In genomic region chr3:109273074-109273801, GRCm38 (mm10) we compare ENCODE assay signal across 10 mouse cellular contexts.
DNase-seq lines count a peak whose midpoint lies in the region; ATAC-seq and TF ChIP-seq lines count a peak whose summit lies in the region.
"Had no signal": no experiment of that assay in that cellular context is flagged by ENCODE, and none has a peak within 500 bp of the region (broad histone marks: within the 10 kb centered on the region; RNA-seq: fewer than 3 reads in every experiment).

No protein-coding gene starts in this region.

- no peak overlapping the region for H3K9ac ChIP-seq in intestine, embryonic 16.5 days (ENCODE audit: low read depth, low read length)
- no peak overlapping the region for H3K9ac ChIP-seq in midbrain, embryonic 16.5 days (ENCODE audit: low read depth, low read length)
- no peak overlapping the region for H3K9ac ChIP-seq in liver, postnatal 0 days (replicated peaks)
- H3K9ac ChIP-seq: limb, embryonic 13.5 days had no signal

- H3K27ac ChIP-seq in intestine, embryonic 16.5 days (ENCODE audit: low read length): no peak overlapping the region
- H3K27ac ChIP-seq in midbrain, embryonic 16.5 days (ENCODE audit: low read length): peak overlapping the region; percentile 51
- no peak overlapping the region for H3K27ac ChIP-seq in liver, postnatal 0 days (ENCODE audit: low read depth)
- H3K27ac ChIP-seq: limb, embryonic 13.5 days had no signal

- no peaks in the 10 kb centered on the region for H3K27me3 ChIP-seq in intestine, embryonic 16.5 days (replicated peaks; ENCODE audit: control insufficient read depth, insufficient read depth, low read length)
- H3K27me3 ChIP-seq in midbrain, embryonic 16.5 days (ENCODE audit: control insufficient read depth, insufficient read depth, low read depth, low read length): no peaks in the 10 kb centered on the region
- no peaks in the 10 kb centered on the region for H3K27me3 ChIP-seq in liver, postnatal 0 days (ENCODE audit: insufficient read depth, low read length)
- H3K27me3 ChIP-seq: limb, embryonic 13.5 days had no signal

- 39% methylated on average over 5 of the region's 5 CpGs for WGBS in intestine, embryonic 16.5 days
- WGBS in midbrain, embryonic 16.5 days: 10% methylated on average over 5 of the region's 5 CpGs
- WGBS in liver, postnatal 0 days (ENCODE audit: insufficient replicate concordance): 60% methylated on average over 5 of the region's 5 CpGs

- DNase-seq in layer of hippocampus, adult 18-20 months (ENCODE audit: low spot score in 2 of 2): peak; percentile 57 to 79
- DNase-seq in layer of hippocampus, postnatal 10 days (ENCODE audit: low spot score in 2 of 2): no peak
- DNase-seq in adrenal gland, postnatal 36 days: peak; percentile 66 to 72
- no peak for DNase-seq in c-Kit-positive CD71-positive TER-119-positive erythroid progenitor cells, embryonic 14.5 days (ENCODE audit: low spot score)
- no peak for DNase-seq in embryo, embryonic 10 days (ENCODE audit: low spot score)
- no peak for DNase-seq in liver, postnatal 0 days

- no peaks in the 10 kb centered on the region for H3K4me1 ChIP-seq in intestine, embryonic 16.5 days (ENCODE audit: control insufficient read depth, insufficient read depth, low read length)
- peaks cover 6% of the 10 kb centered on the region for H3K4me1 ChIP-seq in midbrain, embryonic 16.5 days (ENCODE audit: control insufficient read depth, insufficient read depth, low read length)
- H3K4me1 ChIP-seq in liver, postnatal 0 days (ENCODE audit: insufficient read depth): no peaks in the 10 kb centered on the region

- no peak overlapping the region for H3K4me3 ChIP-seq in intestine, embryonic 16.5 days (ENCODE audit: low read length)
- H3K4me3 ChIP-seq in midbrain, embryonic 16.5 days (ENCODE audit: low read depth, low read length): no peak overlapping the region
- no peak overlapping the region for H3K4me3 ChIP-seq in liver, postnatal 0 days (ENCODE audit: low read depth, low read length)
- H3K4me3 ChIP-seq: erythroblast, embryonic 14.5 days; limb, embryonic 13.5 days had no signal

- no peak for TF ChIP-seq EP300 in liver, postnatal 0 days (IDR thresholded peaks at IDR 0.05; ENCODE audit: low read depth)

- TF ChIP-seq CTCF in liver, postnatal 0 days (IDR thresholded peaks at IDR 0.05; ENCODE audit: low read depth): no peak

- H3K9me3 ChIP-seq in intestine, embryonic 16.5 days (ENCODE audit: control insufficient read depth, low read length): no peaks in the 10 kb centered on the region
- no peaks in the 10 kb centered on the region for H3K9me3 ChIP-seq in midbrain, embryonic 16.5 days (replicated peaks; ENCODE audit: control insufficient read depth, low read length, poor library complexity, severe bottlenecking)
- H3K9me3 ChIP-seq in liver, postnatal 0 days (ENCODE audit: low read length): no peaks in the 10 kb centered on the region
- H3K9me3 ChIP-seq: limb, embryonic 13.5 days had no signal

- H3K4me2 ChIP-seq in intestine, embryonic 16.5 days (ENCODE audit: low read depth, low read length): no peak overlapping the region
- no peak overlapping the region for H3K4me2 ChIP-seq in midbrain, embryonic 16.5 days (ENCODE audit: low read length)
- no peak overlapping the region for H3K4me2 ChIP-seq in liver, postnatal 0 days (ENCODE audit: low read depth, low read length)
- H3K4me2 ChIP-seq: limb, embryonic 13.5 days had no signal

- H3K36me3 ChIP-seq in intestine, embryonic 16.5 days (ENCODE audit: control insufficient read depth, insufficient read depth, low read length): no peaks in the 10 kb centered on the region
- no peaks in the 10 kb centered on the region for H3K36me3 ChIP-seq in midbrain, embryonic 16.5 days (ENCODE audit: control insufficient read depth, insufficient read depth, low read length)
- H3K36me3 ChIP-seq in liver, postnatal 0 days (replicated peaks; ENCODE audit: insufficient read depth, low read length): no peaks in the 10 kb centered on the region
- H3K36me3 ChIP-seq: limb, embryonic 13.5 days had no signal

- peak; percentile 36; the same call in 1 of the 2 replicates for ATAC-seq in intestine, embryonic 16.5 days
- ATAC-seq in midbrain, embryonic 16.5 days: peak; percentile 76
- no peak for ATAC-seq in liver, postnatal 0 days

Comparison
In these comparisons a context has a peak if more than half of its experiments do, and no peak if none do; other contexts are left out.
1. DNase-seq: peak in layer of hippocampus, adult 18-20 months (2 of 2) and adrenal gland, postnatal 36 days (2 of 2); none in layer of hippocampus, postnatal 10 days (0 of 2), c-Kit-positive CD71-positive TER-119-positive erythroid progenitor cells, embryonic 14.5 days (single experiment), embryo, embryonic 10 days (single experiment) and liver, postnatal 0 days (single experiment).